Mouse (Mus musculus): ENCODE measurements at regions not wholly inside any gene's neighbourhood (a gene's known extent, or its start where the extent isn't known, plus 50 kb on each side); places are given as distances from the start of the nearest gene placed in this dataset.

DNA sequence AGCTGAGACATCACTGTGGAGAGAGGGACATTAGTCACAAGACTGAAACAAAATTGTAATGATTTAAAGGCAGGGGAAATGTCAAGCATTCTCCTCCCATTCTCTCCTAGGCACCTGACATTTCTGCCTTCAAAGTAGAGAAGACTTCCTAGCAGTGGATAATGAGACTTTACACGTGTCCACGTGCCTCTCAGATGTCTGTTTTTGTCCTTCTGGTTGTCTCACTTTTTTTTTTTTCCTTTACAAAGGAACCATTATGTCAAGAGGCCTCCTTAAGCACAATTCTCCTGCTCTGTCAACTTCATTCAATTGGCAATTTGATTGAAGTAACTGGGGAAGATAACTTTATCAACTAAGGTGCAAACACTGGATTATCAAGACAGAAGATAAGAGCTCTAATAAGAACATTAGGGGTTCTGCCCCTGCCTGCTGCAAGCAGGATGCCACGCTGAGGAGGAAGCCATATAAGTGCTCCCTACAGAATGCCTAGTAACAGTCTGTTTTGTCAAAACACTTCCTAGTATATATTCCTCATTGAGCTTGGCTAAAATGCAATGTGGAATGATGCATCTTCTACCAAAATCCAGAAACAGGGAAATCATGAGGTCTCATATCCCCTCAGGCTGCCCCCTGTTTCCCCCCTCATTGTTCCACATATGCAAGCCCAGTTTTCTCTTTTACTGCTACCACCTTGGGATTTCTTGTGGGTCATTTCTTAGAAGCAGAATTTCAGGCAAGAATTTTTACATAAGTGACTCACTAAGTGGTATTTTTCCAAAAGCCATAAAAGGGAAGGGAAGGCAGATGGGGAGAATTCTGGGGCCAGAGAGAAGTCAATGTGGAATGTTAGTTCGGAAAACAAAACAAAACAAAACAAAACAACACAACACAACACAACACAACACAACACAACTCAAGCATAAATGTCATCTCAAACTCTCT lies 967.0 kb upstream of the Lrrc6 start:
- no peak for DNase-seq (ENCODE audit: low spot score in 2 of 2)

DNA sequence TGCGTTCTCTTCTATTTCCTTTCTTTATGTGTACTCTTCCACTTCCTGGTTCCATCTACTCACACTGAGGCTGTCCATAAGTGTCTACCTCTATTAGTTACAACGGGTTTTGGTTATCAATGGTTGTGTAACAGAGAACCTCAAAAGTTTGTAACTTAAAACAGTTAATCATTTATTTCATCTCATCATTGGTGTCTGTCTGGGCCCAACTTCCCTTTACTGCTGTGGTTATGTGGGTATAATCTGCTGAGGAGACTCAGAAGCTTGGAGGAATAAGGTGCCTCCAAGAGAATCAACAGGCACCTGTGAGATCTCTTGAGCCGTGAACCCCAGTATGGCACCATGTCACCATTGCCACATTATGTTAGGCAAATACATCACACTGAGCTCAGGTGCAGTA lies 962.2 kb upstream of the Lrrc6 start:
- DNase-seq (ENCODE audit: low spot score in 2 of 2) = no peak

DNA sequence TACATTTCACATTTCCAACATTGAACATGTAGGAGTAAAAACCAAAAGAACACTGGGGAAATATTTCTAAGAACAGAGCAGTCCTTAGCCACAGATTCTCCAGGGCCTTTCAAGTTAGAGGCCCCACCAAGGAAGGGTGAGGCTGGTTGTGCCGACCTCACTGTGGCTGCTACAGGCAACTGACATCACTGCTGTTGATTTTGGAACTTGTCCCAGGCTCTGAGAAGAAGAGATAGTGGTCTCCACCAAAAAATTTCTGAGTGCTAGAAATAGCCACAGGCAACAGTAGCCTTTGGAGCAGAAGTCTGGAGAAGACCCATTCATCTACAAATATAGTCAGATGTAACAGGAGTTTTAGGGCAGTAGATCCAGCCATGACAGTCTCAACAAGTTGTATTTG lies 959.7 kb upstream of the Lrrc6 start:
- DNase-seq (ENCODE audit: low spot score in 2 of 2) = no peak

DNA sequence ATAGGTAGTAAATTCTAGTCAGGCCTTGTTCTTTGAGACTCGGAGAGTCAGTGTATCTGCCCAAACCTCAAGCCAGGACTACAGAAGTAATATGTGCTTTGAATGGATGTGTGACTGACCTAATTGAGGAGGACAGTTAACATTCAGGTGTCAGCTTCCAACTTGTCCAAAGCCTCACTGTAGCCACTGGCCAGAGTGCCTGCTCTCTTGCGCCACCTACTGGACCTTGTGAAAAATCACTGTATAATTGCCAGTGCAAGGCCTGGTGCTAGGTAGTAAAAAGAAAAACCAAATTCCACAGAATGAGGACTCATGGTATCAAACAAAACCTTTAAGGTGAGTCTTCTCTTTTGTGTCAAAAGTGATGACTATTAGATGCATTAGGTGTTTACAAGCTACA lies 933.6 kb upstream of the Lrrc6 start:
- peak in 1 of 2 experiments; percentile 33 for DNase-seq (ENCODE audit: low spot score in 2 of 2)

DNA sequence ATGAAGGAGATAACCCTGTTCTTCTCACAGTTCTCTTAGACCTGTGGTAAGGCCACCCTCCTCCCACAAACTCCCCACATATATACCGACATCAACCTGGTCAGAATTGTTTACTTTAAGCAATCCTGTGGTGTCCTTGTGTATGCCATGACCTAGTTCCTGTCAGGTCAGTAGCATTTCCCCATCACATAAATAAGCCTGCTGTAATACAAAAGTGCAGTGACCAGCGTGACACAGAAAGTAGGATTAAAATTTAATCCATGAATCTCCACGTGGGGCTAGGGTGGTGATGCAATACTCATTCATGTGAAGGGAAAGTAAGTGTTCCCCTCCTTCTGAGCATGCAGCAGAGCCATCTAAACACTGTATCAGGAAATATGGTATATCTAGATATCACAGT lies 923.2 kb upstream of the Lrrc6 start:
- no peak for DNase-seq (ENCODE audit: low spot score in 2 of 2)

DNA sequence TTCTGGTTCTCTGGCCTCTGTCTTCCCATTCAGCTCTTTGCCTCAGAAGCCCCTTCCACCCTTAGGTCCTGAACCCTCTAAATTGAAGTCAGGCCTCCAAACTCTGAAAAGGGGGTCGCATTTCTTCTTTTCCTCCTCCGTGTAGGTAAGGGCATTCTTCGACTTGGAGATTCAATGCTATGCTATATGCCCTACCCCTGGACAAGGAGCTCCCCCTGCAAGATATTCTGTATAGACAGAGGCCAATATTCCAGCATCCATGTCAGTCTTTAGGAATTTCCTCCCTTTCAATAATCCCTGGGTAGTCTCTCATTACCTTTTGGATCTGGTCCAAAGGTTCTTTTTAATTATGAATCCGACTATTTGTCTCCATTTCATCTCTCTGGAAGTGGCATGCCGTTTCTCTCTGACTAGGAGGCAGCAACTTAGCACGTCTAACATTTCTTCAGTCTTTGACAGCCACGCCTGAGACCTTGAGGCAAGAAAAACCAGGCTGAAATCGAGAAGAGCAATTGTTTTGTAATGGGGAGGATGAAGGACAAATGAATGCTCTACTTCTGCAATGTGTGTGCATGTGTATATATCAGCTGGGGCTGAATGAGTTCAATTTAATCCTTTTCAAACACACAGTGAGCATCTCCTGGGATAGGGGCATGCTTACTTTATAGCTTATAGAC lies 921.7 kb upstream of the Lrrc6 start:
- no peak for DNase-seq (ENCODE audit: low spot score in 2 of 2)

DNA sequence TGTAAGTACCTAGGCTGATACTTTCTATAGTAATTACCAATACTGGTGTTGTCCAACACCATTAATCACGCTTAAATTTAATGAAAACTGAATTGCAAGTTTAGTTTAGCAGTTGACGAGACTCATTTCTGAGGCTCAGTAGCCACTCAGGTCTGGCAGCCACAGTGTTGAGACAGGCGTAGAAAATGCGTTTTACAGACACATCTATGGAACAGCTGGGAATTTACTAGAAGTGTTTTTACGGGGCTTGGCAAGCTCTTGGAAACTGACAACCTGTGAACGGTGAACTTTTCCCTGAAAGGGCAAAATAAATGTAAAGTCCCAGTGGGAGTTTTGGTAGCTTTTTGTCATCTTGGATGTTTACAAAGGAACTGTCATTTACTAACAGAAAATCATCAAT lies 920.1 kb upstream of the Lrrc6 start:
- no peak for DNase-seq (ENCODE audit: low spot score in 2 of 2)

DNA sequence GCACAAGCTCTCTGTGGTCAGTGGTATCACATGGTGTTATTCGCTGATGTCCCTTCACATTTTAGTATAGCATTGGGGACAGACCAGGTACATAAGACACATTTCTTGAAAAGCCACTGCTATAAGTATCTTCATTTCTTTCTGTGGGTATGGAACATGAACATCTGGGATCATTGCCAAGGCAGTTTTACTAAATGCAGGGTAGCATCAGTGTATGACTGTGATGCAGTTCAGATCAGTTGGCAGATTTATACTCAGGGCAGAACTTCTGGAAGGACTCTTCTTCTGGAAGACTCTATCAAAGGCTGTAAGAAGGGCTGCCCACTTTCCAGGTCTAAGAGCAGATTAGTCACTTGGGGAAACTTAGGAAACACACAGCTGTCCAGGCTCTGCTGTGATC lies 919.0 kb upstream of the Lrrc6 start:
- no peak for DNase-seq (ENCODE audit: low spot score in 2 of 2)

DNA sequence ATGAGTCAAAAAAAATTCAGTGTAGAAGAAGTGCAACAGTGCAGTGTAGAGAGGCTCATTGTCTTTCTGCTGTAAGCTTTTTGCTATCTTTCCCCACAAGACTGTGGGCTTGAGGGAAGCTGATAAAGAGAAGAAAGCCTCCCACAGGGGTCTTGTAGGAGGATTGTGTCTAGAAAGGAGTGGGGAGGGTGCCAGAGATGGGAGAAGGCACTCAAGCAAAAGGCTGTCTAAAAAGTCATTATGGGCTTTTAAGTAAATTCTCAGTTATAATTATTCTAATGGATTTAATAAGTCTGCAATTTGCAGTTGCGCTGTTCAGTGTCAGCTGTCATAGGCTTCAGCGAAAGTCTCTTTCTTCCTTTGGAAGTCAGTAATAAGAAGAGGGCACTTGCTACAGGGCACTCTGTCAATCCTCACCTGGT lies 917.0 kb upstream of the Lrrc6 start:
- DNase-seq (ENCODE audit: low spot score in 2 of 2) = peak in 1 of 2 experiments; percentile 13

DNA sequence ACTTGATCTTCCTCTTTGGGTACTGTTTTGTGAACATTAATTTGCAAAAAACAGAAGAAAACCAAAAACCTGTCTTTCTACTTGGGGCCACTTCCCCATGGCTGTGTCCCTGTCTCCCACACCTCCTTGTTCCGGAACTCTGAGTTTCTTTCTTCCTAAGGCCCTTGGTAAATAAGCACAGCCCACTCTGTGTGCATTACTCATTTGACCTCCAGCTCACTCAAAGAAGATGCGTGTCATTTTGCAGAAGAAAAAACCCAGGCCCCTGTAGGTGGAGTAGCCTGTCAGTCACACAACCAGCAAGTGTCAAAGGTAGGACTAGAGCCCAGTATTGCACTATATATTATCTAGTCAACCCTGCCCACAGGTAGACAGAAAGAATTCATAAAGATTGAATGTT lies 915.1 kb upstream of the Lrrc6 start:
- DNase-seq (ENCODE audit: low spot score in 2 of 2) = no peak

DNA sequence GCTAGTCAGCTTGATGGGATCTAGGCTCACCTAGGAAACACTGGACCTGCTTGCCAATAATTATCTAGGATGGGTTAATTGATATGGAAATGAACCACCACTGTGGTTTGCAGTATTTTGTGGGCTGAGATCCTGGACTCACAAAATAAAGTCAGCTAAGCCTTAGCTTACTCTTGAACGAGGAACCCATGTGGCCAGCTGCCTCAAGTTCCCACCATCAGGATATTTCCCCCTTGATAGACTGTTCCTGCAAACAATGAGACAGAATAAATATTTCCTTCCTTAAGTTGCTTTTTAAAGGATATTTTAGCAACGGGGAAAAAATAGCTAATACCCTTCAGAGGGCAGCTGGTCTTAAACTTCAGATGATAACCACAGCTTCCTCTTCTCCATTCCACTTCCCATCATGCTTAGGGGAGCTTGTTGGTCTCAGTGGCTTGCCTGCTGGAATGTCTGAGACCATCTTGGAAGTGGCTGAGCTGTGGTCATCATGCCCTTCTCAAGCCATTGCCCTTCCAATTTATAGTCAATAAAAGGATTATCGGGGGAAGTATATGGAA lies 913.7 kb upstream of the Lrrc6 start:
- DNase-seq (ENCODE audit: low spot score in 2 of 2) = no peak

DNA sequence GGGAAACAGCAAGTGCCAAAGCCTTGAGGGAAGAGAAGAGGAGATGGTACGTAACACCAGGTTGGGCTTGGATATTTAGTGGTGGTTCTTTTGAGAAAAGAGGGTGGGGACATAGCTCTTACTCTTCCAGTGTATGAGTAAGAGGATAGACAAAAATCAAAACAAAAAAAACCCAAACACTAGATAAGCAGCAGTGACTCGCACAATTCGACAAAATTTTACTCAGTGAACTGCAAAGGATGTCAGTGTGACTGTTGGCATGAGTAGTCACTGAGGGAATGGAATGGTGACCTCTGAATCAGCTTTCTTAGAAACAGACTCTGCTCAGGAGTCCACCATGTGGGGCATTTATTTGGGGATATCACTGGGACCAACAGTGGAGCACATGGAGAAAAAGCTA lies 912.9 kb upstream of the Lrrc6 start:
- DNase-seq (ENCODE audit: low spot score in 2 of 2) = no peak

DNA sequence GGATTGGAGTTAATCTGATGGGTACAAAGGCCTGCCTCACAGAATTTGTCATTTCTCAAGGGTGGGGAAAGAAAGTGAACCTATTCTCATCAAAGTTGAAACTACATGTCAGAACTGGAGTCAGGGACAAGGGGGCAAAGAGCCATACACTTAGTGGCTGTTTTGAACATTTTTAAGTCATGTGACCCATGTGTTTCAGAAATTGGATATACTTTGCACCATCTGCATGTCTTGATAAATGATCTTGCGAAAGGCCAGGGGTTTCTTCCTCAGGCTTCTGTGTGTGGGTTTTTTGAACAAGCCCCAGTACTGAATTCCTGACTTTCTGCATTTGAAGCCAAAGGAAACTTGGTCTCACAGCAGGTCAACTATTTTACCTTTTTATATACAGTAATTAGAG lies 911.7 kb upstream of the Lrrc6 start:
- no peak for DNase-seq (ENCODE audit: low spot score in 2 of 2)

DNA sequence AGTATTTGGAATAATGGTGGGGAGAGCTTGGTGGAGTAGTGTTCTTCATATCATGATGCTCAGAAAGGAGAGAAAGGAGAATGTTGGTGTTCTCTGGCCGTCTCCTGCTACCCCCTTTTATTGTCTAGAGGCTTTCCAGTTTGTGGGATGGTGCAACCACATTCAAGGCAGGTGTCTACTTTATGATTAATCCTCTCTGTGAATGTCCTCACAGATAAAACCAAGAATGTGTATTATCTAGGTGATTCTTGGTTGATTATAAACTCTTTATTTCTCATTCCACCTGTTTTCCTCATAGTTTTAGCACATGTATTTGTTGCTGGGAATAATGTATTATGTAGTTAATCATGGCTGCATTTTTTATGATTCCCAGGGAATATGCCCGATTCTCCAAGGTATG lies 910.9 kb upstream of the Lrrc6 start:
- DNase-seq (ENCODE audit: low spot score in 2 of 2) = no peak

DNA sequence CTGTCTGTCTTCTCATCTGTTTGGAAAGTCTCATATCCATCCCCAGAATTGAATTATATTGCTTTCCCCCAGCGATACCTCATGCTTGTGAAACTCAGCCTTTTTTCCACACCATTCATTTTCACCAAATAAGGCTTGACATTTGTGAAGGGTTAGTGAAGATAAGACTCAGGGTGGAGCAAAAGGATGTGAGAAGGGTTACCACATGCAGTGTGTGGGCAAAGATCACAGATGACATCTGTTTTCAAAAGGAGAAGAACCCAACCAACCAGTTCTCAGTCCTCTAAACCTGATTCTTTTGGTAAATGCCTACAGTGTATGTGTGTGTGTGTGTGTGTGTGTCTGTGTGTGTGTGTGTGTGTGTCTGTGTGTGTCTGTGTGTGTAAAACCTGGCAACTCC lies 909.3 kb upstream of the Lrrc6 start:
- no peak for DNase-seq (ENCODE audit: low spot score in 2 of 2)

DNA sequence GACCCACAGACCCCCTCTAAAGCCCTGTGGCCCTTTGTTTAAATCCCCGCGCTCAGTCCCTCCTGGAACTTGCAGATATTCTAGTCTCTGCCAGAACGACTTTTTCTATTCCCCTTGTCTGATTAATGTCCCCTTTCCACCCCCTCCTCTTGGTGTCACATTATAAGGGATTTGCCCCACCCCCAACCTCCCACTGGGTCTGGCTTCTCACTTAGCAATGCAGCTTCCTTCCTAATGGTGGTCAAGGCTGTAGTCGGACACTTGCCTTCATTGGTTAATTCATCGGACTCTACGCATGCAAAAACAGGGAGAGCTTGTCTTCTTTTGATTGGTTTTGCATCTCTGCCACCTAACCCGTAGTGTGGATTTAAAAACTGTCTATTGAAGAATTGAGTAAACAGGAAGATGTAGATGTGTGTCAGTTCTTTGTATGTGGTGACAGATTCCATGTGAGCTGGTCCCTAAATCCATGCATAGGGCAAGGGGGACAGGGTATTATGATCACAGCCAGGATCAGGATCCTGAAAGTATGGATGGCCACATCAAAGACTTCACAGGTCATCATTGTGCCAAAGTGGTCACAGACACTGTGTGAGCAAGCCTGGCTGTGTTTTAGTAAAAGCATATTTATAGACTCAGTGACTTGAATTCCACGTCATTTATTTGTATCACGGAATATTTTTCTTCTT lies 908.3 kb upstream of the Lrrc6 start:
- DNase-seq (ENCODE audit: low spot score in 2 of 2) = no peak

DNA sequence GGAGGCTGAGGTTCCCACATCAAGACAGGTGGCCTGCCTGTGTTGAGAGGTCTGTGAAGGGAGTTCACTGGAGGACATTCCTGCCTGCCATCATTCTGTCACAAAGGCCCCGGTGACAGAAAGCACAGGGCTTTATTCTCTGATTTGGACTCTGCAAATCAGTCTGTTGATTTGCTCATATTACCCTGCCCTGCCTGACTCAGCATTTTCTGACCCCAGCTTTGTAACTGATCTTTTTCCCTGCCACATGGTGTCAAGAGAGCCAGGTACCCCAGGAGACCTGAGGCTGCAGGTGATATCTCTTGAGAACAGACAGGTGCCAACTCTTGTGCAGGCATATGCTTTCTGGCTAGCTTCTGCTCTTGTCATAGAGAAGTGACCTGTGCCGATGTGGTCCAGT lies 906.5 kb upstream of the Lrrc6 start:
- no peak for DNase-seq (ENCODE audit: low spot score in 2 of 2)

DNA sequence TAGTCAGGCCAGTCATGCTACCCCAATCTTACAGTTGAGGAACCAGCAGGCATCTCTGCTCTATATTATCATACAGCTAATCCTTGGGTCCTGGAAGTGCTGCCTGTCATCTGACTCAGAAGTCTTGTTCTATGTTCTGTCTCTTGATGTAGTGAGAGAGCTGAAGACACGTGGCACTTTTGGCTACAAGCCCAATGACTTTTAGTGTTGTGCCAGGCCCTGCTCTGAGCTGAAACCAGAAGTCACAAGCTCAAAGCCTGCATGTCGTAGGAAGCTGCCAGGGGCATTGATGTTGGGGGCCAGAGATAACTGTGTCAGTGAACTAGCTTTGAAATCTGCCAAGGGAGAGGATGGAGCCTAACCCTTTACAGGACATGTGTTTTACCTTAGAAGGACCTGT lies 904.8 kb upstream of the Lrrc6 start:
- no peak for DNase-seq (ENCODE audit: low spot score in 2 of 2)

DNA sequence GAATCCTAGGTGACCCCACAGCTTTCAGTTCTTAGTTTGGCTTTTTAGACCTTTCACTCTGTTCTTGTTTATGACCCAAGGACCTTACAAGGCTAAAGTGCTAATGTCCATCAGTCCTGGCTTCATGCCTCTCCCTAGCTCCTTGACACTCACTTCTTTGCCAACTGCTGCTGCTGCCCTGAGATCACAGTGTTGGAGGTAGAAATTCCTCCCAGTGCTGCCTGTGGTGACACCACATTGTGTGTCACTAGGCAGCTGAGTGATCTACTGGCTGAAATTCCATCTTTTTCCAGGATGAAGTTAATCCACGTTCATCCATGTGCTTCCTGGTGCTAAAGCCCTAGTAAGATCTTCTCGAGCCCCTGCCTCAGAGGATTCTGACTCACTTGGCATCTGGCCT lies 904.3 kb upstream of the Lrrc6 start:
- DNase-seq (ENCODE audit: low spot score in 2 of 2) = no peak

DNA sequence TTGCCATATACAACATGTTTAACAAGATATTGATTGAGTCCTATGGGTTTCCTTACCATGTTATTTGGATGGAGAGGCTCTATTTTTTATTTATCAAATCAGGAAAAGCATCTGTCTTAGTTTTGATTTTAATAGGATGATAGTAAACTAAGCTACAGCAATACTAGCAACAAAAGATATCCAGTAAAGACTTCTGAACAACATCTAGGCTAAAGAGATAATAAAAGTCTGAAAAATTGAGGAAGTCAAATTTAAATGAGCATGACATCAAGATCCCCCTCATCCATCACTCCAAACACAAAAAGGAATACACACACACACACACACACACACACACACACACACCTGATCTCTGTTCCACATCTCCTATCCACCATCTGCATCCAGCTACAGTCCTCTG lies 901.6 kb upstream of the Lrrc6 start:
- DNase-seq (ENCODE audit: low spot score in 2 of 2) = no peak

DNA sequence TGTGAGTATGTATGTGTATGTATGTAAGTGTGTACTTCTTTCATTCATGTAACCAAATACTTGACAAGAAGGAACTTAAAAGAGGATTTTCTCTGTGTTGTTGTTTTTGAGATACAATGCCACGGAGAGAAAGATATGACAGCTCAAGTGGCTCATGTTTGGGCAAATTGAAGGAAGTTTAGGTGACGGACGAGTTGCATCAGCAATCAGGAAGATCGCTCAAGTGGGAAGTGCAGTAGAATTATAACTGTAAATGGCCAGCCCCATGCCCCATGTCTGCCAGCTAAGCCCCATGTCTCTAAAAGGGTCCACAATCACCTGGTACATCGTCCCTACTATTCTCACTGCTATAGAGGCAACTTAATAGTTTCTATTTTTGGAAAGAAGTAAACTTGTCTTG lies 896.6 kb upstream of the Lrrc6 start:
- DNase-seq (ENCODE audit: low spot score in 2 of 2) = no peak

DNA sequence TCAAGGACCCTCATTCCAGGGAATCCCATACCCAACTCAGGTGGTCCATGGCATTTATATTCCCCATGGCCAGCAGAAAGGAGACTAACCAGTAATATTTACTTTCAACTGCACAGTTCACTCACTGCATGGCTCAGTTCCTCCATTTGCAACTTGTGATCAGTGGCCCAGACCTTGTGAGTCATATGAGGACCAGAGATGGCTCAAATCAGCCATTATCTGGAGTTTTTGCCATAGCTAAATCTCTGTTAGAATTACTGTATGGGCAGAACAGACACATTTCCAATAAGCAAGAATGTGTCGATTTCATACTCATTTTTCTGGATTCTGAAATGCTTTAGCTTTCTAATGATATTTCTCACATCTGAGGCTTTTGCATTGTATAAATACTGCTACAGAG lies 894.4 kb upstream of the Lrrc6 start:
- DNase-seq (ENCODE audit: low spot score in 2 of 2) = no peak
